Mouse (Mus musculus) testis, adult 2 months (tissue): ENCODE results near the gene Birc6. TPM values are rescaled to one million over a fixed set of nuclear protein-coding genes. Genes with fewer than 3 reads are reported as not detected.

ENCODE experiments used
- H3K27ac ChIP-seq: fragments of 200-500 bp; 2 replicates; pipeline ENCODE4 v1.5.1; 2012; ENCODE audit warnings: low read depth, low read length; ENCODE audit not compliant: control insufficient read depth, insufficient read depth
- H3K27me3 ChIP-seq: fragments of 200-500 bp; 2 replicates; pipeline ENCODE4 v1.6.1; 2012; ENCODE audit warnings: mild to moderate bottlenecking, low read length, moderate library complexity; ENCODE audit not compliant: control insufficient read depth, insufficient read depth
- H3K36me3 ChIP-seq: fragments of 200-500 bp; 2 replicates; pipeline ENCODE4 v1.6.1; 2012; ENCODE audit warnings: mild to moderate bottlenecking, low read length; ENCODE audit not compliant: control insufficient read depth, insufficient read depth
- H3K4me1 ChIP-seq: fragments of 200-500 bp; 2 replicates; pipeline ENCODE4 v1.6.1; 2012; ENCODE audit warnings: low read length; ENCODE audit not compliant: control insufficient read depth, insufficient read depth
- H3K4me3 ChIP-seq: fragments of 200-500 bp; 2 replicates; pipeline ENCODE4 v1.5.1; 2012; ENCODE audit warnings: low read depth, mild to moderate bottlenecking, low read length, moderate library complexity, mixed read lengths; ENCODE audit not compliant: control insufficient read depth
- CTCF ChIP-seq: fragments of 200-500 bp; IDR thresholded peaks from 2 replicates; pipeline ENCODE4 v1.5.1; 2012; ENCODE audit warnings: low read depth, mild to moderate bottlenecking, inconsistent platforms, low read length, moderate library complexity; ENCODE audit not compliant: control insufficient read depth, insufficient read depth, insufficient replicate concordance
- POLR2A ChIP-seq: fragments of 200-500 bp; IDR thresholded peaks from 2 replicates; pipeline ENCODE4 v1.6.1; 2012; ENCODE audit warnings: low read depth, mild to moderate bottlenecking, inconsistent platforms, low read length, moderate library complexity; ENCODE audit not compliant: control insufficient read depth
- polyA plus RNA-seq: library from polyadenylated mRNA; depleted of rRNA; stranded (reverse); fragments of >200 nt; gene quantifications from 2 replicates; pipeline ENCODE4 v1.2.3, GENCODE M21; 2012

Gene Birc6
- polyA plus RNA-seq, 1 experiment = 26.3 TPM

GRCm38 (mm10) chr17:74528648-74529532, 795 bp downstream of the Birc6 start:
- H3K27ac ChIP-seq = peak overlapping the region; percentile 89
- no peaks in the 10 kb centered on the region for H3K27me3 ChIP-seq
- TF ChIP-seq POLR2A (no peak), CTCF (no peak)
- H3K4me3 ChIP-seq = peak overlapping the region; percentile 98
- H3K4me1 ChIP-seq = peaks cover 7% of the 10 kb centered on the region; the same call in 1 of the 2 replicates
- H3K36me3 ChIP-seq = no peaks in the 10 kb centered on the region

- no peaks in the 10 kb centered on the region for H3K36me3 ChIP-seq
- peak overlapping the region; percentile 98; the same call in 1 of the 2 replicates for H3K4me3 ChIP-seq
- H3K27ac ChIP-seq = no peak overlapping the region
- no peaks in the 10 kb centered on the region for H3K27me3 ChIP-seq
- peaks cover 7% of the 10 kb centered on the region; the same call in 1 of the 2 replicates for H3K4me1 ChIP-seq
- TF ChIP-seq CTCF (no peak), POLR2A (no peak)
Observed at GRCm38 (mm10) chr17:74529533-74529824, 1.4 kb downstream of the Birc6 start.

- no peak for TF ChIP-seq CTCF
- no peak for TF ChIP-seq POLR2A
Observed at GRCm38 (mm10) chr17:74534971-74535370, 6.9 kb downstream of the Birc6 start.

GRCm38 (mm10) chr17:74537526-74537925, 9.4 kb downstream of the Birc6 start:
- H3K4me3 ChIP-seq = no peak overlapping the region
- no peaks in the 10 kb centered on the region for H3K4me1 ChIP-seq
- H3K36me3 ChIP-seq = no peaks in the 10 kb centered on the region
- no peak overlapping the region for H3K27ac ChIP-seq
- no peak for TF ChIP-seq POLR2A
- no peak for TF ChIP-seq CTCF
- no peaks in the 10 kb centered on the region for H3K27me3 ChIP-seq

More at GRCm38 (mm10) chr17:74534971-74535370, 6.9 kb downstream of the Birc6 start:
- Histone ChIP-seq H3K4me3 (no peak overlapping the region), H3K27ac (no peak overlapping the region), H3K27me3 (no peaks in the 10 kb centered on the region), H3K36me3 (no peaks in the 10 kb centered on the region), H3K4me1 (no peaks in the 10 kb centered on the region)

DNA sequence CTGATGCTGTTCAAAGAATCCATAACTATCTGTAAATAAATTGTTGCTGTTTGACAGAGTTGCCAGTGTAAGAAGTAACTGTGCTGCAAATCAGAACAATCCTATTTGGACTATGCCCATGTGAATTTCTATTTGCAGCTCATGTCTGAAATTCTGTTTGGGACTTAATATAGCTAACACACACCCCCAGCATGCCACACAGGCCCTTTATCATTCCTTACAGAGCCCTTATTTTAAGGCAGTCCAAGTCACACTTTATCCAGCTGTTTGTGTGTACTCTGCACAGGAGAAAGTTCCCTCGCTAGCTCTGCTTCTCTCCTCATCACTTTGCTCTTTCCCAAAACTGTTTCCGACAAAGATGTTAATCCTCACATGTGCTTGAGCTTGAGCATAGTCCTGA, 15.5 kb downstream of the Birc6 start:
- Histone ChIP-seq H3K27me3 (no peaks in the 10 kb centered on the region), H3K4me1 (no peaks in the 10 kb centered on the region), H3K36me3 (no peaks in the 10 kb centered on the region), H3K4me3 (no peak overlapping the region), H3K27ac (no peak overlapping the region)
- TF ChIP-seq POLR2A (no peak), CTCF (no peak)

DNA sequence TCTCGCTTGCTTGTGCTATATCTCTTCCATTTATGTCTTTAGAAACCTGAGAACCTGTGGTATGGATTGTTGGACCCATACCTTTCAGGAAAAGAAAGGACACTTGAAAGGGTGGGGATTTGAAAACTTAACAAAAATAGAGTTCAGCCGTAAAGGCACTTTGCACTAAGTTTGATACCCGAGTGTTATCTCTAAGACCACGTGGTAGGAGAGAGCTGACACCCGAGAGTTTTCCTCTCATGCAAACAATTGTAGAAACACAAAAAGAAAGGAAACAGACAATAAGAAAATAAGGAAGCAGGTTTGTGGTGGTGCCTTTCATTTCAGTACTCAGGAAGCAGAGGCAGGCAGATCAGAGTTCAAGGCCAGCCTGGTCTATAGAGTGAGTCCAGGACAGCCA, 26.0 kb downstream of the Birc6 start:
- no peak overlapping the region for H3K4me3 ChIP-seq
- no peaks in the 10 kb centered on the region for H3K4me1 ChIP-seq
- H3K27ac ChIP-seq = no peak overlapping the region
- no peak for TF ChIP-seq CTCF
- no peak for TF ChIP-seq POLR2A
- peaks cover 2% of the 10 kb centered on the region; the same call in 1 of the 2 replicates for H3K36me3 ChIP-seq
- no peaks in the 10 kb centered on the region for H3K27me3 ChIP-seq

DNA sequence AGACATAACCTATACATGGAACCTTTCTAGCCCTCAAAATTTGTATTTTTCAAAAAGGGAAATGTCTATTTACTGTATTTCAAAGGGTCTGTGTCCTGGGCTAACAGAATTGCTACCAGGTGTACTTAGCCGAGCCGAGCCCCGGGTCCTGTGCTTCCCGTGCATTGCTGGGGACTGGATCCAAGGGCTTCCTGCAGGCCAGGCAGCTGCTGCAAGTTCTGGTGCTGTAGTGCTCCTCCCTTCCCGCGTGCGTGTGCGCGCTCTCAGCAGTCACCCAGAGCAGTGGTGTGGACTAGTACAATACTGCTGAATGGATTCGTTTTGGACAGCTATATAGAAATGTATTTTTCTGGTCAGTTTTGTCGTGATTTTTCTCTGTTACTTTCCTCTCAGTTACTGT, 31.8 kb downstream of the Birc6 start:
- no peak overlapping the region for H3K27ac ChIP-seq
- 0 out of 2 replicates have a peak, but pooled peaks cover 2% of the 10 kb centered on the region for H3K36me3 ChIP-seq
- H3K4me3 ChIP-seq = no peak overlapping the region
- no peaks in the 10 kb centered on the region for H3K4me1 ChIP-seq
- no peaks in the 10 kb centered on the region for H3K27me3 ChIP-seq
- TF ChIP-seq POLR2A = no peak
- TF ChIP-seq CTCF = no peak

GRCm38 (mm10) chr17:74564151-74564550, 36.1 kb downstream of the Birc6 start:
- no peak for TF ChIP-seq CTCF
- no peak for TF ChIP-seq POLR2A
- Histone ChIP-seq H3K27ac (no peak overlapping the region), H3K36me3 (peaks cover 2% of the 10 kb centered on the region; the same call in 1 of the 2 replicates), H3K27me3 (no peaks in the 10 kb centered on the region), H3K4me1 (no peaks in the 10 kb centered on the region), H3K4me3 (no peak overlapping the region)
